Mouse (Mus musculus): Measurements from ENCODE around the gene Ddx55. TPM values are rescaled to one million over a fixed set of nuclear protein-coding genes. Genes with fewer than 3 reads are reported as not detected.
A peak's percentile ranks its signal among the peaks of the same experiment; 100 is the strongest.

The Ddx55 gene
- polyA plus RNA-seq, 1 experiment from 2014 or later, result 15.3 TPM

DNA sequence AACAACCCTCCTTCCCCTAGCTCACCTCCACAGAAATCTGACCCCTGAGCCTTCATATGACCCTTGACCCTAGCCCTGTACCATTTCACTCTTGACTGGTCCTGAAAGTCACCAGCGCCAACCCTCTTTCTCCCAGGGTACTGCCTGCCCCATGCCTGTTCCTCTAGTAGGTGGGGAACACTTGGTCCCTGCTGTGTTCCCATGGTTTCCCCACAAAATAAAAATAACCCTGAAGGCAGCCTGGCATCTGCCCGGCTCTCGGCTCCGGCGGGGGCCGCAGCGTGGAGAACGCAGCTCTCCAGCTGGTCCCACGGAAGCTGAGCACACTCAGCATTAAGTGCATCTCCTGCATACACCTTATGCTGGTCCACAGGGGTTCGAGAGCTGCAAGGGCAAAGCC lies 34.0 kb upstream of the Ddx55 start:
- Histone ChIP-seq H3K27ac (ENCODE audit: low read length) (no peak overlapping the region), H3K4me1 (ENCODE audit: control insufficient read depth, insufficient read depth, low read length) (no peaks in the 10 kb centered on the region), H3K9me3 (ENCODE audit: control insufficient read depth, low read depth, low read length) (no peaks in the 10 kb centered on the region), H3K36me3 (ENCODE audit: control insufficient read depth, insufficient read depth, low read length) (peaks cover 30% of the 10 kb centered on the region), H3K4me3 (ENCODE audit: low read depth, low read length) (no peak overlapping the region), H3K4me2 (replicated peaks; ENCODE audit: low read depth, low read length) (no peak overlapping the region), H3K9ac (replicated peaks; ENCODE audit: low read depth, low read length) (no peak overlapping the region), H3K27me3 (ENCODE audit: control insufficient read depth, insufficient read depth, low read length) (no peaks in the 10 kb centered on the region)
- no peak for ATAC-seq (ENCODE audit: insufficient number of reproducible peaks, insufficient read depth, low FRiP score, low read depth)
- 95% methylated on average over 10 of the region's 10 CpGs for WGBS

- WGBS, result 83% methylated on average over 4 of the region's 4 CpGs
- Histone ChIP-seq H3K9ac (replicated peaks; ENCODE audit: low read depth, low read length) (no peak overlapping the region), H3K27me3 (ENCODE audit: control insufficient read depth, insufficient read depth, low read length) (no peaks in the 10 kb centered on the region), H3K4me1 (ENCODE audit: control insufficient read depth, insufficient read depth, low read length) (no peaks in the 10 kb centered on the region), H3K9me3 (ENCODE audit: control insufficient read depth, low read depth, low read length) (no peaks in the 10 kb centered on the region), H3K4me2 (replicated peaks; ENCODE audit: low read depth, low read length) (no peak overlapping the region), H3K4me3 (ENCODE audit: low read depth, low read length) (no peak overlapping the region), H3K36me3 (ENCODE audit: control insufficient read depth, insufficient read depth, low read length) (peaks cover 16% of the 10 kb centered on the region), H3K27ac (ENCODE audit: low read length) (no peak overlapping the region)
- no peak for ATAC-seq (ENCODE audit: insufficient number of reproducible peaks, insufficient read depth, low FRiP score, low read depth)
Observed at GRCm38 (mm10) chr5:124521588-124521987, 31.1 kb upstream of the Ddx55 start.

- H3K9ac ChIP-seq (replicated peaks; ENCODE audit: low read depth, low read length), result no peak overlapping the region
- no peak overlapping the region for H3K4me2 ChIP-seq (replicated peaks; ENCODE audit: low read depth, low read length)
- H3K9me3 ChIP-seq (ENCODE audit: control insufficient read depth, low read depth, low read length), result no peaks in the 10 kb centered on the region
- no peaks in the 10 kb centered on the region for H3K4me1 ChIP-seq (ENCODE audit: control insufficient read depth, insufficient read depth, low read length)
- no peak overlapping the region for H3K4me3 ChIP-seq (ENCODE audit: low read depth, low read length)
- WGBS, result 95% methylated on average over 8 of the region's 8 CpGs
- no peak overlapping the region for H3K27ac ChIP-seq (ENCODE audit: low read length)
- ATAC-seq (ENCODE audit: insufficient number of reproducible peaks, insufficient read depth, low FRiP score, low read depth), result no peak
- no peaks in the 10 kb centered on the region for H3K27me3 ChIP-seq (ENCODE audit: control insufficient read depth, insufficient read depth, low read length)
- peaks cover 16% of the 10 kb centered on the region for H3K36me3 ChIP-seq (ENCODE audit: control insufficient read depth, insufficient read depth, low read length)
Observed at GRCm38 (mm10) chr5:124523032-124523431, 29.6 kb upstream of the Ddx55 start.

- Histone ChIP-seq H3K4me1 (ENCODE audit: control insufficient read depth, insufficient read depth, low read length) (peaks cover 17% of the 10 kb centered on the region), H3K27me3 (ENCODE audit: control insufficient read depth, insufficient read depth, low read length) (no peaks in the 10 kb centered on the region), H3K27ac (ENCODE audit: low read length) (no peak overlapping the region), H3K36me3 (ENCODE audit: control insufficient read depth, insufficient read depth, low read length) (peaks cover 9% of the 10 kb centered on the region; the same call in 1 of the 2 replicates), H3K4me3 (ENCODE audit: low read depth, low read length) (no peak overlapping the region), H3K9me3 (ENCODE audit: control insufficient read depth, low read depth, low read length) (no peaks in the 10 kb centered on the region), H3K9ac (replicated peaks; ENCODE audit: low read depth, low read length) (no peak overlapping the region), H3K4me2 (replicated peaks; ENCODE audit: low read depth, low read length) (no peak overlapping the region)
- no peak for ATAC-seq (ENCODE audit: insufficient number of reproducible peaks, insufficient read depth, low FRiP score, low read depth)
- 88% methylated on average over 5 of the region's 5 CpGs for WGBS
Observed at GRCm38 (mm10) chr5:124524943-124525342, 27.7 kb upstream of the Ddx55 start.

- Histone ChIP-seq H3K27ac (ENCODE audit: low read length) (no peak overlapping the region), H3K27me3 (ENCODE audit: control insufficient read depth, insufficient read depth, low read length) (no peaks in the 10 kb centered on the region), H3K9ac (replicated peaks; ENCODE audit: low read depth, low read length) (no peak overlapping the region), H3K36me3 (ENCODE audit: control insufficient read depth, insufficient read depth, low read length) (no peaks in the 10 kb centered on the region), H3K9me3 (ENCODE audit: control insufficient read depth, low read depth, low read length) (no peaks in the 10 kb centered on the region), H3K4me1 (ENCODE audit: control insufficient read depth, insufficient read depth, low read length) (peaks cover 26% of the 10 kb centered on the region), H3K4me3 (ENCODE audit: low read depth, low read length) (peak overlapping the region; percentile 69; the same call in 1 of the 2 replicates), H3K4me2 (replicated peaks; ENCODE audit: low read depth, low read length) (peak overlapping the region; percentile 80)
- no peak for ATAC-seq (ENCODE audit: insufficient number of reproducible peaks, insufficient read depth, low FRiP score, low read depth)
- WGBS, result 60% methylated on average over 4 of the region's 4 CpGs
Observed at GRCm38 (mm10) chr5:124528351-124528750, 24.3 kb upstream of the Ddx55 start.

GRCm38 (mm10) chr5:124528791-124529190 lies 23.9 kb upstream of the Ddx55 start:
- H3K9me3 ChIP-seq (ENCODE audit: control insufficient read depth, low read depth, low read length), result no peaks in the 10 kb centered on the region
- no peaks in the 10 kb centered on the region for H3K27me3 ChIP-seq (ENCODE audit: control insufficient read depth, insufficient read depth, low read length)
- H3K27ac ChIP-seq (ENCODE audit: low read length), result peak overlapping the region; percentile 36; the same call in 1 of the 2 replicates
- H3K36me3 ChIP-seq (ENCODE audit: control insufficient read depth, insufficient read depth, low read length), result no peaks in the 10 kb centered on the region
- 21% methylated on average over 9 of the region's 9 CpGs for WGBS
- H3K4me1 ChIP-seq (ENCODE audit: control insufficient read depth, insufficient read depth, low read length), result peaks cover 26% of the 10 kb centered on the region
- peak overlapping the region; percentile 80 for H3K4me2 ChIP-seq (replicated peaks; ENCODE audit: low read depth, low read length)
- no peak for ATAC-seq (ENCODE audit: insufficient number of reproducible peaks, insufficient read depth, low FRiP score, low read depth)
- peak overlapping the region; percentile 69 for H3K4me3 ChIP-seq (ENCODE audit: low read depth, low read length)
- H3K9ac ChIP-seq (replicated peaks; ENCODE audit: low read depth, low read length), result 0 out of 2 replicates have a peak overlapping the region, but pooled peaks have one; percentile 28

DNA sequence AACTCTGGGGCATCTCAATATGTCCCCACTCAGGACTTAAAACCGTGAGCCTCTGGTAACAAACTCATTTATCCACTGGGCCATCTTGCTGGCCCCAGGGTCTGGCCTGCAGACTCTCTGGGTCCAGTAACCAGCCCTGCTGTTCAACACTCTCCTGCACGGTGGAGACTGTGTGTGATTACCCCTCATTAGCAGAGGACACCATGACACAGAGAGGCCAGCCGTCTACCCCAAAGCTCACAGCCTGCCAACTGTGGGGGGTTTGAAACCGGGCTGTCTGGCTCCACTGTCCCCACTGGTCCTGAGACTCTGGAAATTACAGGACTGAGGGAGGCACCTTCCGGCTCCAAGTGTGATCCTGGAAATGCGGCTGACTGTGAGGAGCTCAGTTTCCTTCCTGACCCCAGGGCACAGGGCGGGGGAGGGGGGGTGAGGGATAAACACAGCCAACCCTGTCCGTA lies 23.4 kb upstream of the Ddx55 start:
- no peak for ATAC-seq (ENCODE audit: insufficient number of reproducible peaks, insufficient read depth, low FRiP score, low read depth)
- no peaks in the 10 kb centered on the region for H3K9me3 ChIP-seq (ENCODE audit: control insufficient read depth, low read depth, low read length)
- H3K4me1 ChIP-seq (ENCODE audit: control insufficient read depth, insufficient read depth, low read length), result peaks cover 26% of the 10 kb centered on the region
- peak overlapping the region; percentile 80 for H3K4me2 ChIP-seq (replicated peaks; ENCODE audit: low read depth, low read length)
- H3K36me3 ChIP-seq (ENCODE audit: control insufficient read depth, insufficient read depth, low read length), result no peaks in the 10 kb centered on the region
- 15% methylated on average over 8 of the region's 8 CpGs for WGBS
- H3K27ac ChIP-seq (ENCODE audit: low read length), result peak overlapping the region; percentile 36; the same call in 1 of the 2 replicates
- H3K4me3 ChIP-seq (ENCODE audit: low read depth, low read length), result peak overlapping the region; percentile 69
- no peaks in the 10 kb centered on the region for H3K27me3 ChIP-seq (ENCODE audit: control insufficient read depth, insufficient read depth, low read length)
- H3K9ac ChIP-seq (replicated peaks; ENCODE audit: low read depth, low read length), result 0 out of 2 replicates have a peak overlapping the region, but pooled peaks have one; percentile 28

DNA sequence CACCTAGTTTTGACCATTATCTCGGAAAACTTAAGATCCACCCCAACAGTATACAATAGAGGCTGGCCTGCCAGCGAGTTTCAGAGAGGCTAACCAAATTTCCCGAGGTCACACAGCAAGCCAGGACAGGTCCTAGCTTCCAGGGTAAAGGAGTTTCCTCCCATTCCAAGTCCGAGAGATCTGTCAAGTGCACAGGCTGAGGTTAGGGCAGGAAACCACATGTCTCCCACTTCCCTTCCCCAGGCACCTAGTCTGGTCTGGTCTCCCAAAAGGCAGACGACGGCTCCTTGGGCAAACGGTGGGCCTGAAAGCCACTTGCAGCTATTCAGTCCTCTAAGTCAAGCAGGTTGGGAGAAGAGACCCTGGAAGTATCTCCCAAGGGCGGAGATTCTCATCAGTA lies 23.0 kb upstream of the Ddx55 start:
- Histone ChIP-seq H3K27me3 (ENCODE audit: control insufficient read depth, insufficient read depth, low read length) (no peaks in the 10 kb centered on the region), H3K4me2 (replicated peaks; ENCODE audit: low read depth, low read length) (peak overlapping the region; percentile 80), H3K4me3 (ENCODE audit: low read depth, low read length) (peak overlapping the region; percentile 69), H3K9ac (replicated peaks; ENCODE audit: low read depth, low read length) (no peak overlapping the region), H3K36me3 (ENCODE audit: control insufficient read depth, insufficient read depth, low read length) (no peaks in the 10 kb centered on the region), H3K27ac (ENCODE audit: low read length) (peak overlapping the region; percentile 36; the same call in 1 of the 2 replicates), H3K9me3 (ENCODE audit: control insufficient read depth, low read depth, low read length) (no peaks in the 10 kb centered on the region), H3K4me1 (ENCODE audit: control insufficient read depth, insufficient read depth, low read length) (peaks cover 26% of the 10 kb centered on the region)
- ATAC-seq (ENCODE audit: insufficient number of reproducible peaks, insufficient read depth, low FRiP score, low read depth), result no peak
- WGBS, result 42% methylated on average over 8 of the region's 8 CpGs
